14 mouse cellular contexts compared by ENCODE assay signal in the genomic region with DNA sequence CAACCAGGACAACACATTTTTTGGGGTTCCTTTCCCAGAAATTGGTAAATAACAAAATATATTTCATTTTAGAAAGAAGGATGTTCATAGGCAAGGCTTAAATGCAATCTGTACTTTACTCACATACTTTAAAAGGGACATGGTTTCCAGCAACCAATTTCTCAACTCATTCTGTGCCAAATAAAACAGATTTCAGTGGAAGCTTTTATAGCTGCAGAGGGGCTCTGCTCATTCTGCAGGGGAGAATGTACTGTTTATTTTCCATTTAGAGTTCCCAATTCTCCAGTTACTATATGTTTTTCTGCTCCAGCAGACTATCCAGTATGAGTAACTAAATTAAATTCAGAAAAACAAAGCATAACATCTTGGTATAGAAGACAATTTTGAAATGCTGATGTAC.
"Had no signal": no experiment of that assay in that cellular context is flagged by ENCODE, and none has a peak within 500 bp of the region (broad histone marks: within the 10 kb centered on the region; RNA-seq: fewer than 3 reads in every experiment).

No protein-coding gene starts in this region.

- H3K9ac ChIP-seq: liver, embryonic 14.5 days; midbrain, embryonic 12.5 days had no signal

- H3K9me3 ChIP-seq: midbrain, embryonic 12.5 days had no signal

- DNase-seq: kidney, adult 18-20 months; kidney, postnatal 10 days; kidney, postnatal 4 days; lung, adult 18-20 months; lung, postnatal 4 days; right cerebral cortex, adult 18-20 months; right cerebral cortex, postnatal 25 days; thymus, postnatal 4 days had no signal

- H3K36me3 ChIP-seq: midbrain, embryonic 12.5 days had no signal

- H3K4me2 ChIP-seq: midbrain, embryonic 12.5 days had no signal

- H3K27me3 ChIP-seq: midbrain, embryonic 12.5 days had no signal

- ATAC-seq: lung, postnatal 0 days; midbrain, embryonic 16.5 days had no signal

- H3K4me3 ChIP-seq: left cerebral cortex, adult 2 months; midbrain, embryonic 12.5 days had no signal

- H3K27ac ChIP-seq: left cerebral cortex, adult 2 months; liver, embryonic 14.5 days; midbrain, embryonic 12.5 days; stomach, postnatal 0 days had no signal

- H3K4me1 ChIP-seq: midbrain, embryonic 12.5 days had no signal
